Mouse (Mus musculus) inflammation-experienced regulatory T-cells, adult 16 weeks (primary cell): ENCODE results near the gene Gm20747. TPM values are rescaled to one million over a fixed set of nuclear protein-coding genes. Genes with fewer than 3 reads are reported as not detected.

Experiments used
- polyA plus RNA-seq: library from polyadenylated mRNA; unstranded; fragments of 100-300 nt; shearing (Covaris generic); gene quantifications from one replicate; pipeline ENCODE4 v1.2.1, GENCODE M21; 2017

Gene Gm20747
- not detected for polyA plus RNA-seq

DNA sequence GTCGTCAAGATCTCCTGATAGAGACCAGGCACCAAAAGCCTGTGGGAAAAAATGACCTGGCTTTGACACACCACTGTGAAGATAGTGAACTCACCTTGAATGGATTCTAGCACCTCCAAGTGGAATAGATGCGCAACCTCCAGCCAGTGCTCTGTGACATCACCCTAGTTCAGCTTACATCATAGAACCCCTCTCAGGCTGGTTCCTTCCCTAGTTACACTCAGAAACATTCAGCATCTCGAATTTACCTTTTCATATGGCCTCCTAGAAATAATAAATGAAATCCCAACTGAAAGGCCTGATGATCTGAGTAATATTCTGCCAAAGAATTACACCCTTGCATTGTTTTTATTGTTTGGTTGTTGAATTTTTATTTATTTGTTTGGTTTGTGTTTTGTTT lies at the start of gene Gm20747:
Gm20747 (minus strand) TSS at position 101 of the 400 bp plus-strand sequence.

